Mouse (Mus musculus) frontal cortex, adult (tissue): Measurements from ENCODE around the gene Mdm1.
"Not testable (repeated sequence)": the region's sequence is repeated elsewhere in the genome, so short reads cannot be mapped to it uniquely, and the experiment has no call there.

Experiments
- ATAC-seq: cut with Nextera tagmentation; 2 replicates; pipeline ENCODE4 v1.9.2; 2017; ENCODE audit warnings: mild to moderate bottlenecking, moderate library complexity, mixed read lengths; ENCODE audit not compliant: low TSS enrichment

Gene Mdm1

DNA sequence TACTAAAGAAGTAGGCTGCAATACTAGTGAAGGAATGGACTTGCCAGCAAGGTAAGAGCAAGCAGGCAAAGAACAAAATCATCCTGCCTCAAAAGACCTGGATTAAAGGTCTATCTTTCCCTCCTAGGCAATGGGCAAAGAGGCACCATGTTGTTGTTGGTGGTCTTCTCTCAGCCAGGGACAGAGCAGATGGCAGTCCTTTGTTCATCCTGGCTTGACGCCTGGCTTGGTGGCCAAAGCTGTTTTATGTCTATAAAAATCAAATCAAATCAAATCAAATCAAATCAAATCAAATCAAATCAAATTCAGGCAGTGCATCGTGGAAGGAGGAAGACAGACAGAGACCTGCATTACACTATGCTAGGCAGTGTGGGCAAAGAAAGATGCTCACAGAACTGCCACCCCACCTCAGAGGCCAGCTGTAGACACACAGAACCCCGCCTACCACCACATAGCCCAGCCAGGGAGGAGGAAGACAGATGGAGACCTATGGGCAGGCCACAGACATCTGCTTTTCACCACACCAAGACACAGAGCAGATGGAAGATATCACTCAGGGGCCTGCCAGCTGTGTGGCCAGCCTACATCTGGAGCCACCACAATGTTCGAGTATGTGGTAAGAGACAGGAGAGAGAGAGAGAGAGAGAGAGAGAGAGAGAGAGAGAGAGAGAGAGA lies 74.2 kb downstream of the Mdm1 start:
- not testable (repeated sequence) for ATAC-seq
